Mouse (Mus musculus): ENCODE data around the gene Cd93. TPM values are rescaled to one million over a fixed set of nuclear protein-coding genes. Genes with fewer than 3 reads are reported as not detected.

Cd93 gene
- polyA plus RNA-seq, 1 experiment from 2014 or later, result 17.1 TPM

GRCm38 (mm10) chr2:148409141-148409540 lies 34.2 kb downstream of the Cd93 start:
- Histone ChIP-seq H3K4me3 (replicated peaks) (no peak overlapping the region), H3K9me3 (replicated peaks) (no peaks in the 10 kb centered on the region), H3K27me3 (peaks cover 45% of the 10 kb centered on the region), H3K36me3 (no peaks in the 10 kb centered on the region), H3K9ac (no peak overlapping the region), H3K27ac (no peak overlapping the region), H3K4me2 (0 out of 2 replicates have a peak overlapping the region, but pooled peaks have one; percentile 84), H3K4me1 (peaks cover 33% of the 10 kb centered on the region)
- peak; percentile 74 for ATAC-seq (replicated peaks; ENCODE audit: low FRiP score)
- 25% methylated on average over 9 of the region's 9 CpGs for WGBS

- Histone ChIP-seq H3K27me3 (peaks cover 47% of the 10 kb centered on the region), H3K36me3 (no peaks in the 10 kb centered on the region), H3K9ac (no peak overlapping the region), H3K4me3 (replicated peaks) (peak overlapping the region; percentile 45; the same call in 1 of the 2 replicates), H3K27ac (0 out of 2 replicates have a peak overlapping the region, but pooled peaks have one; percentile 56), H3K4me2 (peak overlapping the region; percentile 84), H3K4me1 (peaks cover 33% of the 10 kb centered on the region), H3K9me3 (replicated peaks) (no peaks in the 10 kb centered on the region)
- no peak for ATAC-seq (replicated peaks; ENCODE audit: low FRiP score)
- 17% methylated on average over 6 of the region's 6 CpGs for WGBS
Measured at GRCm38 (mm10) chr2:148408761-148409120, 34.6 kb downstream of the Cd93 start.

DNA sequence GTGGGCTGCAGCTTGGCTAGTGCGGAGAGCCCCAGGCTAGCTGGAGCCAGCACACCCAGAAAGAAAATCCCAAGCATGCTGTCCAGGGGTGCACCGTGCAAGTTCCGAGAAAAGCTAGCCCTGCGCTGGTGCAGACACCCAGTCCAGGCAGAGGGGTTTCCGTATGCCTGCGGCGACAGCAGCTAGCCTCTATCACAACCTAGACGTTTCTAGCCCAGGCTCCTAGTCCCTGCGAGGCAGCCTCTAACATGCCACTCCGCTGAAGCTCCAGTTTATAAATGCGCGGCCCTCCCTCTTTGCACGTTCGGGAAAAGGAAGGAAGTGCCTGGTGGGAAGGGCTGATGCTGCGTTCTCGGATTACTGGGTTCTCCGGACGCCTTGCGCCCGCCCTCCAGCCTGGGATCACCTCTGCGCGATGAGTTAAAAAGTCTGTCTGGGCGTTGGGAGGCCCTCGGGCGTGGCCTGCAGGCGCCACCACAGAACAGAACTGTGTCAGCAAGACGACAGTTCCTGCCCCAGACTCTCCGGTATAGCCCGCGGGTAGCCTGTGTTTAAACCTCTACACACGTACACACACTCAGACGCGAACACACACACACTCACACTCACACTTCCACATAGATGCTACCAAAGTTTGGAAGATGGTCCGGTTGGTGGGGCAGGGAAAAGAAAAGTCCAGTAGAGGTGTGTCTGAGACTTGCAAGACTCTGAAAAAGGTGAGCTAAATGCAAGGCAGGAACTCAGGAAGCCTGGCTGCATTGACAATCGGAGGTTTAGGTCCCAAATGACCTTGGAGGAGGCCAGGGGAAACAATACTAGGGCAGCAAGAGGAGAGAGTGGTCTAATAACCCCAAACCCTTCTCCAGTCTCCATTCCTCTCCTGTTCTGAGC lies 35.2 kb downstream of the Cd93 start, which contains the start of gene Thbd:
Gene Thbd, minus strand, starts transcription at position 319 of the 891 bp plus-strand sequence.
- WGBS, result 2% methylated on average over 35 of the region's 35 CpGs
- H3K9ac ChIP-seq, result peak within 1 kb of the TSS; percentile 38
- no peaks in the 10 kb centered on the region for H3K9me3 ChIP-seq (replicated peaks)
- H3K4me2 ChIP-seq, result peak within 1 kb of the TSS; percentile 84
- peak; percentile 63 for ATAC-seq (replicated peaks; ENCODE audit: low FRiP score)
- peak within 1 kb of the TSS; percentile 45 for H3K4me3 ChIP-seq (replicated peaks)
- no peaks in the 10 kb centered on the region for H3K36me3 ChIP-seq
- H3K27me3 ChIP-seq, result peaks cover 47% of the 10 kb centered on the region
- H3K4me1 ChIP-seq, result peaks cover 33% of the 10 kb centered on the region
- peak within 1 kb of the TSS; percentile 56; the same call in 1 of the 2 replicates for H3K27ac ChIP-seq

DNA sequence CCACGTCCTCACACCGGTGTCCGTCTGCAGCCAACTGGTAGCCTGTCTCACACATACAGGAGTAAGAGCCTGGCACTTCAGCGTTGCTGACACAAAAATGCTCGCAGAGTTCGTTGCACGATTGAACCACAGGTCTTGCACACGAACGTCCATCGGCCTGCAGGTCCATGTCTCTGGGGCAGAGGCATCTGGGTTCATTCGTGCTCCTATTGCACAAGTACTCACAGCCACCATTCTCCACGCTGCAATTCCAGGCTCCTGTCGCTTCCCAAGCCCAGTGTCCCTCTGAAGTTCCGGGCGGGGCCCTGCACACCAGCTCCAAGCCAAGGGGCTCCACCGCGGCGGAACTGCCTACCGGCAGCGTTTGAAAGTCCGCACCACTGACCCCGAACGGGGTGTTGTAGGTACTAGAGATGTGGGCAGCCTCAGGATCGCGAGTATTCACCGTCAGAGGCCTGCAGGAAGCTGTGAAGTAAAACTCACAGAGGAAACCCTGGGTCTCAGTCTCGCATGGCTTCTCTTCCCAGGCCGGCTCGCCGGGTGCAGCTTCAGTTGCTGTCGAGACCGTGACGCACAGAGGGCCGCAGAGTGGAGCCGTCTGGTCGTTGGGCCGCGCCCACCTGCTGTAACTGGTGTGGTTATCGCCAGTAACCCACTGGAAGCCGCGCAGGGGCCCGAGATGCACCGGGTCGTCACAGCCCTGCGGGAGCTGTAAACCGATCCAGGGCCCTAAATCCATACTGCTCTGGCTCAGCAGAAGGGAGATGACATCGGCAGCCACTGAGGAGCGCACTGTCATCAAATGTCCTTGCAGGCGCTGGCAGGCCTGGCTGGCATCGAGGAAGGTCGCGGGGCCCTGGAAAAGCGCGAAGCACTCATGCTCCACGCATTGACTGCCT lies 36.1 kb downstream of the Cd93 start:
- Histone ChIP-seq H3K27ac (peak overlapping the region; percentile 56; the same call in 1 of the 2 replicates), H3K4me2 (peak overlapping the region; percentile 84), H3K4me3 (replicated peaks) (peak overlapping the region; percentile 45), H3K27me3 (peaks cover 47% of the 10 kb centered on the region), H3K36me3 (no peaks in the 10 kb centered on the region), H3K4me1 (peaks cover 33% of the 10 kb centered on the region), H3K9me3 (replicated peaks) (no peaks in the 10 kb centered on the region), H3K9ac (peak overlapping the region; percentile 38)
- peak; percentile 71 for ATAC-seq (replicated peaks; ENCODE audit: low FRiP score)
- 4% methylated on average over 55 of the region's 55 CpGs for WGBS

DNA sequence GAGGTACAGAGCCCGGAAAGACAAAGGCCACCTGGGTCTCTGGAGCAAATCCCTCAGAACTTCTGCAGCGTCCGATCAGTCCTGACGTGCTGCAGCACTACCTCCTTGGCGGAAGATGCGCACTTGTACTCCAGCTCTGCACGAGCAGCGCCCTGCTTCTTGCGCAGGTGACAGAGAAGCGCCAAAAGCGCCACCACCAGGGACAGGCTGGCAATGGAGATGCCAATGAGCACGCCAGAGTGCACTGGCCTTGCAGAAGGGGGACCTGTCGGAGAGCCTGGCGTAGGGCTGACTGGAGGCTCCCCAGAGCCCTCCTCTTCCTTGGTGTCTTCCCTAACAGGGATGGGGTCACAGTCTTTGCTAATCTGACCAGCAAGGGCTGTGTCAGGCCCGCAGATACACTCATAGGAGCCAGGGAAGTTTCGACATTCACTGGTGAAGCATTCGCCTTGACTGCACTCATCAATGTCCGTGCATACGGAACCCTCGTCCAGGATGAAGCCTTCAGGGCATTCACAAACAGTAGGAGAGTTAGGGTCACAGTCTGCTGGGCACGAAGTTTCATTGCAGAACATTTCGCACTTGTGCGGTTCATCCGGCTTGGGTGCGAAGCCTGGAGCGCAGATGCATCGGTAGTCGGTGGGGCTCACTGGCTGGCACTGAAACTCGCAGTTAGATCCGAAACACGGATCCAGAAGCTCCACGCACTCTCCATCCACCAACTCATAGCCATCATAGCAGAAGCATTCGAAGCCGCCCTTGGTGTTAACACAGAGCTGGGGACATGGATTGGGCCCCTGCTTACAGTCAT lies 37.0 kb downstream of the Cd93 start:
- peaks cover 33% of the 10 kb centered on the region for H3K4me1 ChIP-seq
- H3K9ac ChIP-seq, result peak overlapping the region; percentile 38; the same call in 1 of the 2 replicates
- peak overlapping the region; percentile 45 for H3K4me3 ChIP-seq (replicated peaks)
- no peak overlapping the region for H3K27ac ChIP-seq
- 11% methylated on average over 34 of the region's 34 CpGs for WGBS
- H3K27me3 ChIP-seq, result peaks cover 47% of the 10 kb centered on the region
- no peaks in the 10 kb centered on the region for H3K36me3 ChIP-seq
- ATAC-seq (replicated peaks; ENCODE audit: low FRiP score), result 0 out of 2 replicates have a peak, but pooled peaks have one; percentile 12
- peak overlapping the region; percentile 84 for H3K4me2 ChIP-seq
- no peaks in the 10 kb centered on the region for H3K9me3 ChIP-seq (replicated peaks)

- no peak for ATAC-seq (replicated peaks; ENCODE audit: low FRiP score)
- H3K4me2 ChIP-seq, result peak overlapping the region; percentile 32
- no peak overlapping the region for H3K27ac ChIP-seq
- H3K9ac ChIP-seq, result no peak overlapping the region
- H3K4me1 ChIP-seq, result peaks cover 33% of the 10 kb centered on the region
- no peaks in the 10 kb centered on the region for H3K9me3 ChIP-seq (replicated peaks)
- H3K27me3 ChIP-seq, result peaks cover 47% of the 10 kb centered on the region
- H3K36me3 ChIP-seq, result no peaks in the 10 kb centered on the region
- H3K4me3 ChIP-seq (replicated peaks), result 0 out of 2 replicates have a peak overlapping the region, but pooled peaks have one; percentile 6
- WGBS, result 79% methylated on average over 5 of the region's 5 CpGs
Measured at GRCm38 (mm10) chr2:148404906-148405305, 38.5 kb downstream of the Cd93 start.

GRCm38 (mm10) chr2:148402227-148402626 lies 41.1 kb downstream of the Cd93 start:
- Histone ChIP-seq H3K27ac (no peak overlapping the region), H3K36me3 (no peaks in the 10 kb centered on the region), H3K4me2 (no peak overlapping the region), H3K9ac (no peak overlapping the region), H3K4me1 (peaks cover 17% of the 10 kb centered on the region), H3K27me3 (peaks cover 28% of the 10 kb centered on the region), H3K4me3 (replicated peaks) (no peak overlapping the region), H3K9me3 (replicated peaks) (no peaks in the 10 kb centered on the region)
- 65% methylated on average over 1 of the region's 1 CpGs for WGBS
- no peak for ATAC-seq (replicated peaks; ENCODE audit: low FRiP score)

GRCm38 (mm10) chr2:148398901-148399685 lies 44.3 kb downstream of the Cd93 start:
- Histone ChIP-seq H3K4me1 (peaks cover 15% of the 10 kb centered on the region), H3K27me3 (peaks cover 28% of the 10 kb centered on the region), H3K9ac (no peak overlapping the region), H3K4me3 (replicated peaks) (no peak overlapping the region), H3K4me2 (no peak overlapping the region), H3K27ac (no peak overlapping the region), H3K36me3 (no peaks in the 10 kb centered on the region), H3K9me3 (replicated peaks) (no peaks in the 10 kb centered on the region)
- no peak for ATAC-seq (replicated peaks; ENCODE audit: low FRiP score)
- 89% methylated on average over 5 of the region's 5 CpGs for WGBS

GRCm38 (mm10) chr2:148397784-148398100 lies 45.6 kb downstream of the Cd93 start:
- peaks cover 32% of the 10 kb centered on the region for H3K27me3 ChIP-seq
- no peaks in the 10 kb centered on the region for H3K36me3 ChIP-seq
- no peak overlapping the region for H3K27ac ChIP-seq
- peaks cover 15% of the 10 kb centered on the region for H3K4me1 ChIP-seq
- H3K9me3 ChIP-seq (replicated peaks), result no peaks in the 10 kb centered on the region
- no peak overlapping the region for H3K9ac ChIP-seq
- no peak for ATAC-seq (replicated peaks; ENCODE audit: low FRiP score)
- no peak overlapping the region for H3K4me2 ChIP-seq
- H3K4me3 ChIP-seq (replicated peaks), result no peak overlapping the region
- WGBS, result 65% methylated on average over 1 of the region's 1 CpGs

DNA sequence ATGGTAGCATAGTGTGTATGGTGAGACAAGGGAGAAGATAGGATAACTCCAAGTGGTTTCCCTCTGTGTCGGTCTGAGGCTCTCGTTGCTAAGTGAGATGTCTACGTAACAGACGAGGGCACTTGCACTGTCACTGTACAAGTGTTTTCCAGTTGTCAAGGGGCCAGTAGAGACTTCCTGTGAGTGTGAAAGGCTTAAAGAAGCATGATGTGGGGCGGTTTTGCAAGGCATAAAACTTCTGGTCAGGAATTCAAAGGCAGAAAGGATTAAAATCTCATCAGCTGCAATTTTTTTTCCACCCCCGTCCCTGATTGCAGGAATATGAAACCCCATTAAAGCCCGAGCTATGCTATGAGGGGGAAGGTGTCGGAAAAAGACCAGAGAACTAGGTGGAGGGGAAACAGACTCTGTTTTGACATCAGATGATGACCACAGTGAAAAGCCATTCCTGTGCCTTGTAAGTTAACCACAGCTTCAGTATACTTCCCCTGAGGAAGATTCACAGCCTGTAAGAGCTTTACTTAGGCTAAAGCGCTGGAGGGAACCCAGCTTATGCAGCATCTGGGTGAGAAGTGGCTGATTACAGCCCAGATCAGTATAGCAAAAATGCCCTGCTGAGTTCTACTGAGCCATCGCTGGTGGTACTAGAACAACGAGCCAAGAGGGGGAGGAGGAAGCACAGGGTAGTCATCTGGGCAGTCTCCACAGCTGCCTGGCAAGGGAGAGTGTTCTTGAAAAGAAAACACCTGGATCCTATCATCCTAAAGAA lies 46.2 kb downstream of the Cd93 start:
- Histone ChIP-seq H3K27ac (no peak overlapping the region), H3K27me3 (peaks cover 34% of the 10 kb centered on the region), H3K36me3 (no peaks in the 10 kb centered on the region), H3K4me3 (replicated peaks) (no peak overlapping the region), H3K9ac (no peak overlapping the region), H3K9me3 (replicated peaks) (no peaks in the 10 kb centered on the region), H3K4me2 (no peak overlapping the region), H3K4me1 (peaks cover 15% of the 10 kb centered on the region)
- WGBS, result 65% methylated on average over 11 of the region's 11 CpGs
- no peak for ATAC-seq (replicated peaks; ENCODE audit: low FRiP score)

Data from kidney, embryonic 15.5 days (tissue).